Mouse (Mus musculus) intestine, embryonic 14.5 days (tissue): ENCODE data around the gene Cd164. TPM values are rescaled to one million over a fixed set of nuclear protein-coding genes. Genes with fewer than 3 reads are reported as not detected.
A peak's percentile ranks its signal among the peaks of the same experiment; 100 is the strongest.

Experiments
- ATAC-seq: fragments of 200-750 bp; cut with Nextera tagmentation; replicated peaks from 2 replicates; pipeline ENCODE4 v1.8.0; 2017; ENCODE audit warnings: low read depth, moderate number of reproducible peaks, moderate TSS enrichment, moderate library complexity; ENCODE audit not compliant: low FRiP score, low TSS enrichment
- DNase-seq: peaks from one replicate; pipeline ENCODE4 v3.0.0-alpha.2; 2018; ENCODE audit warnings: low spot score
- H3K27ac ChIP-seq: fragments of 300-500 bp; sonication (generic); 2 replicates; pipeline ENCODE4 v1.5.1; 2014; ENCODE audit warnings: low read depth, mild to moderate bottlenecking, control low read depth
- H3K27me3 ChIP-seq: fragments of 300-500 bp; sonication (generic); replicated peaks from 2 replicates; pipeline ENCODE4 v1.6.1; 2014; ENCODE audit warnings: low read length, control low read depth; ENCODE audit not compliant: control insufficient read depth, insufficient read depth
- H3K36me3 ChIP-seq: fragments of 300-500 bp; sonication (generic); 2 replicates; pipeline ENCODE4 v1.6.1; 2014; ENCODE audit warnings: low read length, control low read depth; ENCODE audit not compliant: control insufficient read depth, insufficient read depth
- H3K4me1 ChIP-seq: fragments of 300-500 bp; sonication (generic); replicated peaks from 2 replicates; pipeline ENCODE4 v1.6.1; 2014; ENCODE audit warnings: low read length, control low read depth, mixed read lengths; ENCODE audit not compliant: control insufficient read depth, insufficient read depth
- H3K4me2 ChIP-seq: fragments of 300-500 bp; sonication (generic); 2 replicates; pipeline ENCODE4 v1.6.1; 2014; ENCODE audit warnings: low read length
- H3K4me3 ChIP-seq: fragments of 300-500 bp; sonication (generic); 2 replicates; pipeline ENCODE4 v1.5.1; 2014; ENCODE audit warnings: low read depth, low read length, control low read depth, mixed read lengths
- H3K9ac ChIP-seq: fragments of 300-500 bp; sonication (generic); 2 replicates; pipeline ENCODE4 v1.6.1; 2014; ENCODE audit warnings: mild to moderate bottlenecking, low read length
- H3K9me3 ChIP-seq: fragments of 300-500 bp; sonication (generic); 2 replicates; pipeline ENCODE4 v1.6.1; 2016; ENCODE audit warnings: low read length, control low read depth; ENCODE audit not compliant: control insufficient read depth
- WGBS: fragments of 180-500 bp; shearing (Covaris S2); extraction: QIAGEN DNeasy Blood & Tissue Kit; methylation state at CpG from one replicate; pipeline ENCODE4 v1.1.7; 2014; 5-methylcytosine and 5-hydroxymethylcytosine counted together
- polyA plus RNA-seq: library from polyadenylated mRNA; unstranded; fragments of >200 nt; fragmentation: Nextera tagmentation; extraction: Ambion mirVana; gene quantifications from 2 replicates; pipeline ENCODE4 v1.2.1, GENCODE M21; 2014

The Cd164 gene
- polyA plus RNA-seq, 1 experiment from 2014 or later = 184 TPM

- peak; percentile 54 for ATAC-seq
- Histone ChIP-seq H3K36me3 (peaks cover 23% of the 10 kb centered on the region), H3K9ac (peak overlapping the region; percentile 65), H3K9me3 (no peaks in the 10 kb centered on the region), H3K27ac (peak overlapping the region; percentile 77), H3K27me3 (no peaks in the 10 kb centered on the region), H3K4me2 (peak overlapping the region; percentile 82), H3K4me3 (peak overlapping the region; percentile 64), H3K4me1 (peaks cover 11% of the 10 kb centered on the region)
- 4% methylated on average over 20 of the region's 20 CpGs for WGBS
- DNase-seq = peak; percentile 79
Observed at GRCm38 (mm10) chr10:41477278-41478181, 41.7 kb upstream of the Cd164 start.

- Histone ChIP-seq H3K9ac (no peak overlapping the region), H3K36me3 (peaks cover 44% of the 10 kb centered on the region), H3K4me3 (no peak overlapping the region), H3K27me3 (no peaks in the 10 kb centered on the region), H3K9me3 (no peaks in the 10 kb centered on the region), H3K4me2 (no peak overlapping the region), H3K4me1 (peaks cover 11% of the 10 kb centered on the region), H3K27ac (no peak overlapping the region)
- DNase-seq (no peak), ATAC-seq (no peak)
- 84% methylated on average over 3 of the region's 3 CpGs for WGBS
Observed at GRCm38 (mm10) chr10:41479961-41480360, 39.3 kb upstream of the Cd164 start.

DNA sequence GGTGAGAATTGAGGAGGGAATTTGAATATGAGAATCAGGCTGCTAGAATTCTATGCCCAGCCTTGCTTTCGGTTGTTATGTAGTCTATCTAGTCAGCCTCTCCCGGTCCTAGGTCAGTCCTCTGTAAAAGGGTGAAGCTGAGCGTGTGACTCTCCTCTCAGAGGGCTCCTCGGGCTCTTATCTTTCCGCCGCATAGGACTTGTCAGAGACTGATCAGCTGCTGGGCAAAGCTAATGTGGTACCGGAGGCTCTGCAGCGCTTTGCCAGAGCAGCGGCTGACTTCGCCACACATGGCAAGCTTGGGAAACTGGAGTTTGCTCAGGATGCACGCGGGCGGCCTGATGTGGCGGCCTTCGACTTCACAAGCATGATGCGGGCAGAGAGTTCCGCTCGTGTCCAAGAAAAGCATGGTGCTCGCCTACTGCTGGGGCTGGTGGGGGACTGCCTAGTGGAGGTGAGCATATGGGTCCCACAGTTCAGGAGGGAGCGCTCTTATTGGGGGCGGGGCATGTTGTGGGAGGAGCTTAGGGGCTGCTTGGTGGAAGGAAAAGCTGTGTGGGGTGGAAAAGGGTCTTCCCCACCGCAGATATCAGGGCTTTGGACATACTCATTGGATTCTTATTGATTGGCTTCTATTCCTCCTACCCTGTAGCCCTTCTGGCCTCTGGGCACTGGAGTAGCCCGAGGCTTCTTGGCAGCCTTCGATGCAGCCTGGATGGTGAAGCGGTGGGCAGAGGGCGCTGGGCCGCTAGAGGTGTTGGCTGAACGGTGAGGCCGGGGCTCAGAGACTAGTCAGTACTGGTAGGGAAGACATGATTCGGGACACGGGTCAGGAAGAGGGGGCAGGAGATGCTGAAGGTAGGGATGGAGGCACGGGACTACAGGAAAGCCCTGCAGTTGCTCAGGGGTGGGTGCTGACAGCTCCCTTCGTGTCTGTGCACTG is 38.0 kb upstream of the Cd164 start:
- H3K27ac ChIP-seq = no peak overlapping the region
- DNase-seq = no peak
- WGBS = 68% methylated on average over 33 of the region's 33 CpGs
- ATAC-seq = no peak
- no peaks in the 10 kb centered on the region for H3K9me3 ChIP-seq
- H3K36me3 ChIP-seq = peaks cover 56% of the 10 kb centered on the region
- no peak overlapping the region for H3K4me2 ChIP-seq
- H3K4me3 ChIP-seq = no peak overlapping the region
- H3K9ac ChIP-seq = no peak overlapping the region
- H3K27me3 ChIP-seq = no peaks in the 10 kb centered on the region
- H3K4me1 ChIP-seq = peaks cover 6% of the 10 kb centered on the region

DNA sequence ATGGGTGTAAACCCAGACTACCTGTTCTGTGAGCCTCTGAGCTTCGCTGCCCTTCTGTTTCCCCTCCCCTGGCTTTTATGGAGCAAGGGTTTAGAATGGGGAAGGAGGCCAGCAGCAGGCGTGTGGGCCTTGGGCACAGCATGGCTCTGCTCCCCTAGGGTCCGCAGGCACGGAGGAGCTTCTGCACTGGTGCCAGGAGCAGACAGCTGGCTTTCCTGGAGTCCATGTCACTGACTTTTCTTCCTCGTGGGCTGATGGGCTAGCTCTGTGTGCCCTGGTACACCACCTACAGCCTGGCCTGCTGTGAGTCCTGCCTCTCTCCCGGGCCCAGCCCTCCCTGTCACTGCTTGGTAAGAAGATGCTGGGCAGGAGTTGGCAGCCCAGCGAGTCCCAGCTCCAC is 36.8 kb upstream of the Cd164 start:
- no peak for ATAC-seq
- peaks cover 68% of the 10 kb centered on the region for H3K36me3 ChIP-seq
- H3K4me3 ChIP-seq = no peak overlapping the region
- H3K27me3 ChIP-seq = no peaks in the 10 kb centered on the region
- no peak overlapping the region for H3K9ac ChIP-seq
- DNase-seq = no peak
- no peaks in the 10 kb centered on the region for H3K9me3 ChIP-seq
- WGBS = 84% methylated on average over 7 of the region's 7 CpGs
- peaks cover under 1% of the 10 kb centered on the region; the same call in 1 of the 2 replicates for H3K4me1 ChIP-seq
- H3K27ac ChIP-seq = no peak overlapping the region
- no peak overlapping the region for H3K4me2 ChIP-seq

- H3K9me3 ChIP-seq = no peaks in the 10 kb centered on the region
- H3K4me2 ChIP-seq = no peak overlapping the region
- H3K4me3 ChIP-seq = no peak overlapping the region
- H3K4me1 ChIP-seq = peaks cover 11% of the 10 kb centered on the region; the same call in 1 of the 2 replicates
- 92% methylated on average over 16 of the region's 16 CpGs for WGBS
- H3K9ac ChIP-seq = no peak overlapping the region
- H3K36me3 ChIP-seq = peaks cover 61% of the 10 kb centered on the region
- H3K27me3 ChIP-seq = no peaks in the 10 kb centered on the region
- DNase-seq (no peak), ATAC-seq (no peak)
- H3K27ac ChIP-seq = no peak overlapping the region
Observed at GRCm38 (mm10) chr10:41485778-41486177, 33.4 kb upstream of the Cd164 start.

GRCm38 (mm10) chr10:41486506-41487170 is 32.6 kb upstream of the Cd164 start:
- Histone ChIP-seq H3K4me1 (peaks cover 11% of the 10 kb centered on the region; the same call in 1 of the 2 replicates), H3K27me3 (no peaks in the 10 kb centered on the region), H3K36me3 (peaks cover 59% of the 10 kb centered on the region), H3K27ac (no peak overlapping the region), H3K4me2 (no peak overlapping the region), H3K4me3 (no peak overlapping the region), H3K9ac (no peak overlapping the region), H3K9me3 (no peaks in the 10 kb centered on the region)
- DNase-seq (no peak), ATAC-seq (no peak)
- 75% methylated on average over 14 of the region's 14 CpGs for WGBS

DNA sequence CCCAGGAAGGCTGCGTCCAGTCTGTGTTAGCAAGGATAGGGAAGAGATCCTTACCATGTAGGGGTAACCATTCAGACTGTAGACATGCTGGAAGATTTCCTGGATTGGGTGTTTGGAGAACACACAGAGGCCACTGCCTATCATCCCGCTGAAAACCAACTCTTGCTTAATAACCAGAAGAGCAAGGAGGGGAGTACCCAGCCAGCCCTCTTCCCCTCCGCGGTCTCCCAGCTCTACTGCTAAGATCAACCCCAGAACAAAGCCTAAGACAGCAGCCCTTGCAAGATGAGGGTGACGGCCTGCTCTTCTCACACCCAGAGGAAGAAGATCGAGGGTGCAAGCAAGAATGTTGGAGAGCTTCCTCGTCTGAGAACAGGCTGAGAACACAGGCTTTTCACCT is 30.3 kb upstream of the Cd164 start:
- no peaks in the 10 kb centered on the region for H3K9me3 ChIP-seq
- ATAC-seq = no peak
- H3K4me2 ChIP-seq = peak overlapping the region; percentile 100
- no peak for DNase-seq
- no peaks in the 10 kb centered on the region for H3K27me3 ChIP-seq
- peak overlapping the region; percentile 68 for H3K4me3 ChIP-seq
- H3K36me3 ChIP-seq = peaks cover 39% of the 10 kb centered on the region
- 28% methylated on average over 7 of the region's 7 CpGs for WGBS
- H3K9ac ChIP-seq = peak overlapping the region; percentile 75
- no peak overlapping the region for H3K27ac ChIP-seq
- H3K4me1 ChIP-seq = peaks cover 11% of the 10 kb centered on the region; the same call in 1 of the 2 replicates

- no peaks in the 10 kb centered on the region for H3K27me3 ChIP-seq
- peaks cover 35% of the 10 kb centered on the region for H3K36me3 ChIP-seq
- peak overlapping the region; percentile 75 for H3K9ac ChIP-seq
- DNase-seq (no peak), ATAC-seq (no peak)
- peak overlapping the region; percentile 68 for H3K4me3 ChIP-seq
- WGBS = 23% methylated on average over 8 of the region's 8 CpGs
- H3K9me3 ChIP-seq = no peaks in the 10 kb centered on the region
- H3K4me2 ChIP-seq = peak overlapping the region; percentile 100
- peaks cover 11% of the 10 kb centered on the region; the same call in 1 of the 2 replicates for H3K4me1 ChIP-seq
- no peak overlapping the region for H3K27ac ChIP-seq
Observed at GRCm38 (mm10) chr10:41489294-41489693, 29.9 kb upstream of the Cd164 start.
